Mouse (Mus musculus) layer of hippocampus, adult 2 months (tissue): Measurements from ENCODE around the gene Fosb. TPM values are rescaled to one million over a fixed set of nuclear protein-coding genes. Genes with fewer than 3 reads are reported as not detected.
A peak's percentile ranks its signal among the peaks of the same experiment; 100 is the strongest.

Experiments used
- DNase-seq, 2 experiments: peaks; one replicate each; pipeline ENCODE4 v3.0.0; 2022; ENCODE audit warnings: low spot score in 2 of 2
- H3K27ac ChIP-seq: fragments of 200-600 bp; 2 replicates; pipeline ENCODE4 v1.8.1; 2022
- H3K4me3 ChIP-seq: fragments of 200-600 bp; 2 replicates; pipeline ENCODE4 v1.8.1; 2022; ENCODE audit warnings: mild to moderate bottlenecking
- CTCF ChIP-seq: fragments of 200-600 bp; conservative IDR thresholded peaks from 2 replicates; pipeline ENCODE4 v1.8.1; 2022; ENCODE audit warnings: antibody characterized with exemption, mild to moderate bottlenecking, moderate library complexity
- long read RNA-seq, 2 experiments: library from polyadenylated mRNA; stranded (forward); transcript quantifications; one replicate each; pipeline ENCODE4 v2.0.0; 2021; ENCODE audit warnings: borderline mapping rate in 2 of 2
- total RNA-seq, 2 experiments: library from RNA; stranded (reverse); gene quantifications; 2 replicates each; pipeline ENCODE4 v1.2.3; 2021

Gene Fosb
- total RNA-seq: 10 to 100 TPM; 12.8 to 14.1 TPM
- long read RNA-seq, experiment 1: 0 reads
- long read RNA-seq, experiment 2: 0 reads

DNA sequence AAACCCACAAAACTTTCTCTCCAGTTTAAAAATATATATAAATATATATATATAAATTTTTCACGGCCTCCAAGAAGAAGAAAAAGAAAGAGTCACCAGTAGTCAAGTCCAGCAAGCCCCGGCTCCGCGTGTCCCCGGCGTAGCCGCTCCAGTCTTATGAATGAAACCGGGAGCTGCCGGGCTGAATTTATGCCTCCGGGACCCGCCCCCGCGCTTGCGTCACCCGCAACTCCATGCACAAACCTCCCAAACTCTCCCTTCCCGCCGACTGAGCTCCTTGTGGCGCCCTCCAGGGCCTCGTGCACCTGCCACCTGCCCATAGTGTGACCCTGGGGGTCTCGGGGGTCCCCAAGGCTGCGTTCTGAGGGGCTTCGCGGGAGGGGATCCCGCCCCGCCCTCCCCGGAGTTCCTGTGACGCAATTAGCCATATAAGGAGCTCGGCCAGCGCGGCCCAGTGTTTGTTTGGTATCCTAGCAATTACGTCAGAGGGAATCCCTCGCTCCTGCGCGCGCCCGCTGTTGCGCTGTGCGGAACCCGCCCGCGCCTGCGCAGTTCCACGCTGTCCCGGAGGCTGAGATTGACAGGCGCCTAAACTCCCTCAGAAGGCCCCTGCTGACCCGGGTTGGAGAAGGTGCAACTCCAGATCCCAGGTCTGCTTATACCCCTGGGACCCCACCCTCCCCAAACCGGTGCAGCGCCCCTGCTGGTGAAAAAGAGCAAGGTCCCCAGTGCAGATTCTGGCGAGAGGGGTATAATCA is at the start of gene Fosb:
Gene Fosb (minus strand): TSS at position 168 of the 758 bp plus-strand sequence.
- DNase-seq: peak; percentile 95 to 96
- H3K4me3 ChIP-seq: peak within 1 kb of the TSS; percentile 63
- TF ChIP-seq CTCF: peak; percentile 73
- peak within 1 kb of the TSS; percentile 98 for H3K27ac ChIP-seq

DNA sequence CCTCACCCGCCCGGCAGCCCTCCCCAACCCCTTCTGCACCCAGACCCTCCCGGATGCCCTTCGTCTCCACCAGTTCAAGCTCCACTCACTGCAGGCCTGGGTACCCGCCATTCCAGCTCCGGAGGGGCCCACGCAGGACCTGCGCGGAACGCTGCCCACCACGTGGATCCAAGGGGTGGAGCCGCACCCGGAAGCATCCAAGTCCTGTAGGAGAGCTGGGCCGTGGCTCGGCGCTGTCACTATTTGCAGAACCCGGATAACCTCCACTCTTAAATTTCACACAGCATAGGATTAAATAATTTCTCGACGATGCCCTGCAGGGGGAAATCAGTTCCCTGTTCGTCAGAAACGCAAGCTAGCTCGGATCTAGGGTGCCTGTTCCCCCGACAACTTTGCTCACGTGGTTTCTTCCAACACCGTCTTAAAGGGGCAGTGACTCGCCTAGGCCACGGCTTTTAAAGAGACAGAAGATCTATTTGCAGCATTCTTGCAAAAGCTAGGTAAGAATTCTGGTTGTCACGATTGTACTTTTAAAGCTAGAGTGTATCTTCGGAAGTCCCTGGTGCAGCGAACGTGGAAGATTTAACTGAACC is 49.5 kb upstream of the Fosb start, which contains the start of the genes Cd3eap and Ppp1r13l:
Gene Cd3eap (minus strand): TSS at position 185 of the 593 bp plus-strand sequence.
Gene Ppp1r13l (plus strand): TSS at position 451 of the 593 bp plus-strand sequence.
- H3K27ac ChIP-seq: peak within 1 kb of the TSS; percentile 90
- DNase-seq: peak; percentile 90 to 91
- peak within 1 kb of the TSS; percentile 59 for H3K4me3 ChIP-seq
- no peak for TF ChIP-seq CTCF

DNA sequence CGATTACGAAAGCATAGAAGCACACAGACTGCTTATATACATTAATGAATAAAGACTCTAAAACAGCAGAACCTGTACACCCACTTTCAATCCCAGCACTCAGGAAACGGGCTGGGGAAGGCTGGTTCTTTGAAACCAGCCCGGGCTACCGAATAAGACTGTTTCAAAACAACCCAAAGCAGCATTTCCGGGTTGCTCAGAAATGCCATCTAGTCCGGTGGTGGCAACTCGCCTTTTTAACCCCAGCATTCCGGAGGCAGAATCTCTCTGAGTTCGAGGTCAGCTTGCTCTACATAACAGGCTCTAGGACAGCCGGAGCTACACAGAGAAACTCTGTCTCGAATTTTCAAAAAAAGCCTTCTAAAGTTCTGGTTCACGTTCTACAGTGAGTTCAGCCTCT is 48.8 kb upstream of the Fosb start:
- peak overlapping the region; percentile 59 for H3K4me3 ChIP-seq
- TF ChIP-seq CTCF: no peak
- DNase-seq: no peak
- peak overlapping the region; percentile 90 for H3K27ac ChIP-seq

DNA sequence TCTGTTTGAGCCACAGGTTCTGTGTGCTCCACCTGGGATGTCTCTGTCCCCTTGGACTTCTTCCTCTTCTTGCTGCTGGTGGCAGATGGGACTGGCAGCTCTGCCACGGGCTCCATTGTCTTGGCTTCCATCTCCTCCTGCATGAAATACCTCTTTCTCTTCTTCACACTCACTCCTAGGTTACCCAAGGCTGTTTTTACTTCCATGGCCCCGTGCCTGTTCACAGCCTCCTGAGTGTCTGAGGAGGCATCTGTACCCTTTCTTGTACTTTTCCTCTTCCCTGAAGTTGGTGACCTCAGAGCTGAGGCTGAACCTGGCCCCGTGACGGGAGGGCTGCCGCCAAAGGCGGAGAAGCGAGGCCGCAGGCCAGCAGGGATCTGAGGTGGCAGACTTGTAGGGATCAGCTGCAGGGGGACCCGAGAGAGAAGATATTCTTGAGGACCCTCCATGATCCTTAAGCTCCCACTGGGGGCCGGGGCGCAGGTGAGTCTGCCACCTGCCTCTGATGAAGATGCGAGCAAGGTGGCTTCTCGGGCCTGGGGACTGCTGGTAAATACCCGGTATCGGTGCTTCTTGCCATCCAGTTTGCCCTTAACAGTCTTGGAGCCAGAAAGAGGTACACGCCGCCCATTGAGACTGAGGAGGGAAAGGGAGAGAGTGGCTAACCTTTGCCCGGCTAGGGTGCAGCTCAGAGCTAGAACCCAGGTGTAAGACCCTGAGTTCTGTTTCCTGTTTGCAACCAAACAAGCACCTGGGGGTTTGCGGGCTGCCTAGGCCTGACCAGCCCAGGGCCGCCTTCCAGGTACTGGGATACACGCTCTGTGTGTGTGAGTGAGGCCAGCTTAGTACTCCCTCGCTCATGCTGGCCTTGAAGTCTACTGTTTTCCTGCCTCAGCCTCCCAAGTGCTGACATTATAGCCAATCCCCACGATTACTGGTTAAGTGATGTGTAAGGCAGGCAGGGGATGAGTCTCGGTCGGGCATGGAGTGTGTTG is 47.8 kb upstream of the Fosb start:
- no peak for TF ChIP-seq CTCF
- Histone ChIP-seq H3K4me3 (no peak overlapping the region; the same call in 1 of the 2 replicates), H3K27ac (no peak overlapping the region)
- DNase-seq: no peak

DNA sequence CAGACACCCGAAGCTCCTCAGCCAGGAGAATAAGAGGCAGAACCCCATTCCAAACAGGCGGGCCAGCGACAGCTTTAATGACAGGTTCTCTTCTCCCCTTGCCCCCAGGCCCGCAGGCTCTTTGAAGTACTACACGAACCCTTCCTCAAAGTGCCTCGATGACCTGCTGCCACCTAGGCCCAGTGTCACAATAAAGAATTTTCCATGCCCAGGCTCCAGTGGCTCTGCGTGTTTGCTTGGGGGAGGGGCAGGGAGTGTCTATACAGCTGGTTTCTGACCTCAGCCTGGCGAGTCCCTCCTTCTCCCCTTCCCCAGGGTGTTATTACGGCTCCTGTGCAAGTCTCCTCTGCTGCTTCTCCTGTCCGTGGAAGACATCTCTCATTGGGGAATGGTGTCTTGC is 46.5 kb upstream of the Fosb start:
- H3K27ac ChIP-seq: no peak overlapping the region
- no peak for TF ChIP-seq CTCF

DNA sequence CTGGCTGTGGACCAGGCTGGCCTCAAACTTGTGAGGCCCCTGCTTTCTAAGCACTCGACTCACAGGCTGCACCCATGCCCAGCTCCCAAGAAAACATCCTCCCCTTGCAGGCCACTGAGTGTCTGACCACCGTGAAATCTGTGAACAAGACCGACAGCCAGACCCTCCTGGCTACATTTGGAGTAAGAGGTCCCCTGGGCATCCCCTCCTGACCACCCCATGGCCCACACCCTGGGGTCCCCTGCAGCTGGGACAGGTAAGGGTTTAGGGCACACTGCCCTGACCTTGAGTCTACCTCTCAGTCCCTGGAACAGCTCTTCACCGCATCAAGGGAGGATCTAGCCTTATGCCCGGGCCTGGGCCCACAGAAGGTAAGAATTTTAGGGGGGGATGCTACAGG is 45.1 kb upstream of the Fosb start:
- no peak overlapping the region for H3K4me3 ChIP-seq
- H3K27ac ChIP-seq: no peak overlapping the region
- TF ChIP-seq CTCF: no peak
- no peak for DNase-seq

More for the DNA sequence above, 46.5 kb upstream of the Fosb start:
- no peak for DNase-seq
- H3K4me3 ChIP-seq: no peak overlapping the region

DNA sequence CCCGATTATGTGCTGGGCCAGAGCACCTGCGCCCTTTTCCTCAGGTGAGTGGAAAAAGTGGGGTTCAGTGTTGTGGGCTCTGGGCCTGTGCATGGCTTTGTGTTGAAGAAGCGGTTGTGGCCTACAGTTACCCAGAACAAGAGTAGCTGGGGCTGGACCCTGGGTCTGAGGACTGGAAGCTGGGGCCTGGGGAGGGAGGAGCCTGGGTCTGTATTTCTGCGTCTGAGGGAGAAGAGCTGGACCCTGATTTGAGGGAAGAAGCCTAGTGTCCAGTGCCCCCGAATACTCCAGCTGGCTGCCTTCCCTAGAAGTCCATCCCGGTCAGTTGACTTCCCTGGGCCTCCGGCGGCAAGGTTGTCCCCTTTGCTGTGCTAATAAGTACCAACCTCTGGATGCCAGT is 40.4 kb upstream of the Fosb start:
- no peak for TF ChIP-seq CTCF
- Histone ChIP-seq H3K27ac (no peak overlapping the region), H3K4me3 (no peak overlapping the region)
- DNase-seq: no peak

DNA sequence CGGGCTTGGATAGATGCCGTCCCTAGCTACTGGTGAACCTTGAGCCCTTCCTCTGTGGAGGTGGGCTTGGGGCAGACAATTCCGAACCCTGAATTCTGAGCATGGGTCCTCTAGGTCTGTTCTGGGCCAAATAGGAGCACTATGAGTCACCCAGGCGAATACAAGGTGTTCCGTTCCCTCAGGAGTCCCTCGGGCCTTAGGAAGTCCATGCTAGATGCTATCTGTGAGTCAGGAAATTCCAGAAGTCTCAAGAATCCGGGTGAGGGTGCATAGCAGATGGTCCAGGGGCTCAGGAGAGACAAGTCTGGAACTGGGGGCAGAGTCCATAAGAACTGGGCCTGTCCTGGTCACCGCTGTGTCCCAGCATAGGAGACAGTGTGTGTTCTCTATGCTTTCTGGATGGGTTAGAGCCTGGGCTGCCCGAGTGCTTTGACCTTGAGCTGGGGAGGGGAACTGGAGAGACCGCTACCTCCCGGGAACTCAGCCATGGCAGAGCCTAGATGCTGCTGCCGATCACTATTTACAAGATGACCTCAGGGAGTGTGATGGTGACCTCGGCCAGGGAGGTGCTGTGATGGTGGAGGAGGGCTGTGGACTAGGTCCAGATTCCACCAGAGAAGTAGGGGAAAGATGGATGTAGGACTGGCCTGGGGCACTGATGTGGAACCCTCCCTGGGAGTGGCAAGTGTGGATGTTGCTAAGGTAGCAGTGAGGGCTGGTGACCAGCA is 39.5 kb upstream of the Fosb start:
- TF ChIP-seq CTCF: no peak
- peak overlapping the region; percentile 6; the same call in 1 of the 2 replicates for H3K27ac ChIP-seq
- no peak for DNase-seq
- no peak overlapping the region for H3K4me3 ChIP-seq

DNA sequence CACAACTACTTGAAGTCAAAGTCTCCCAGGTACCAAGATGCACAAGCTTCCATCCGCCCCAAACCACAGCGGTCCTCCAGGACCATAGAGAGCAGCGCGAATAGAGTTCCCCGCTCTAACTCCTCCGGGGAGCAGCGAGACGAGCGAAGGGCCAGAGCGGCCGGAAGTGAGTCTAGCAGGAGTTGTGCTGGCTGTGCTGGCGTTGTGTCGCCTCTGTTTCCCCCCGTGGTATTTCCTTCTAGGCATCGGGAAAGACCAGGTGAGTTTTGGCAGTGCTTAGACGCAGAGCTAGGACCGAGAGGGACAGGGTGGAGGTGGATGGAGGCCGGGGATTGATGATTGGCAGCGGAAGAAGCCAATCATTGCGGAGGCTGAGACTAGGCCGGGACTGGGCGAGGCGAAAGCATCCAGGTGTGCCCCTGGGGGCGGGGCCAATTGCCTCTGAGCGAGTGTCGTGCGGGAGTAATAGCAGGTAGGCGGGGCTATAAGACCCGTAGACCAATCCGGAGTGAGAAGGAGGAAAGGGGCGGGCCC is 35.2 kb upstream of the Fosb start:
- H3K27ac ChIP-seq: peak overlapping the region; percentile 98
- peak; percentile 92 to 96 for DNase-seq
- peak overlapping the region; percentile 70 for H3K4me3 ChIP-seq
- 0 out of 2 replicates have a peak, but pooled peaks have one; percentile 3 for TF ChIP-seq CTCF

DNA sequence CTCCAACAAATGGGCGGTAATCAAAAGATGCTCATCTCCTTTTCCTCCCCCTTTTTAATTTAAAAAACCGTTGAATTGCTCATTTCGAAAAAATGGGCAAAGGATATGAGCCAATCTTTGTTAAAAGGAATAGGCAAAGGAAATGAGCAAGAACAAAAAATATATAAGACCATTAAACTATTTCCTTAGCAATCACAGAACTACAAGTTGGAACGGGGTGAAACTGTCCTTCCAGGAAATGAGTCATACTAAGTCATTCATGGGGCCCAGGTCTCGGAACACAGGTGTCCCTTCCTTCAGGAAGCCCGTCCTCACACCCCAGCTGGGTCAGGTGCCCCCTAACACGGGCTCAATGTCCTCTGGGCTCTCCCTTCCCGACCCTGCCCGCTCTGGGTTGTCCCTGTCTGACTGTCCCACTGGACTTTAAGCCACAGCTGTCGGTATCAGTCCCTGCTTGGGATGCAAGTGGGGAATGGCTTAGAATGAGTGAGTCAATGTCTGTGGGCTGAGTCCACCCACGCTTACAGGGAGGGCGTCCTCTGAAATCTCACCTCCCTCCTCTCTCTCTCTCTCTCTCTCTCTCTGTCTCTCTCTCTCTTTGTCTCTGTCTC is 34.5 kb upstream of the Fosb start, which contains the start of gene Ercc1:
Gene Ercc1 (plus strand): TSS at position 542 of the 611 bp plus-strand sequence.
- no peak for TF ChIP-seq CTCF
- H3K27ac ChIP-seq: peak within 1 kb of the TSS; percentile 98
- H3K4me3 ChIP-seq: peak within 1 kb of the TSS; percentile 70
- DNase-seq: no peak

DNA sequence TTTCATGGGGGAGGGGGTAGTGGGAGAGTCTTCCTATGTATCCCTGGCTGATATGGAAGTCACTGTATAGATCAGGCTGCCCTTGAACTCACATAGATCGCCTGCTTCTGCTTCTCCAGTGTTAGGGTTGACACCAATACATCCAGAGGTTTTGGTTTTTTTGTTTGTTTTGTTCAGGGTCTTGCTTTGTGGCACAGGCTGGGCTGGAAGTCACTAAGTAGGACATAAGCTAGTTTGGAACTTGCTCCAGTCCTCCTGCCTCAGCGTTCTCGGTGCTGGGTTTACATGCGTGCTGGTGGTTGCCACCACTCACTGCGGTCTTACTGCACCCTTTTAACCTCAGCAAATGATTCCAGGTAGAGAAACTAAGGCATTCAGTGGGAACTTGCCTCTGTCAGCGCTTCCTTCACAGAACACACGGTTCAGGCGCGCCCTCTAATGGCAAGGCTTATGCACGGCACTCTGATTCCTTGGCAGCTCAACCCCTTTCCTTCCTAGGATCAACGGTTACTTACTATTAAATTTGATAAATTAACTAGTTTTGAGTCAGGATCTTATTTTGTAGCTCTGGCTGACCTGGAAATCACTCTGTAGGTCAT is 33.5 kb upstream of the Fosb start:
- Histone ChIP-seq H3K4me3 (no peak overlapping the region; the same call in 1 of the 2 replicates), H3K27ac (peak overlapping the region; percentile 46; the same call in 1 of the 2 replicates)
- TF ChIP-seq CTCF: peak; percentile 94
- DNase-seq: peak in 1 of 2 experiments; percentile 77
